Mouse (Mus musculus): ENCODE results near the gene Ccl2.

Gene Ccl2

GRCm38 (mm10) chr11:82038535-82038934 is 3.2 kb downstream of the Ccl2 start, which contains the start of gene Gm17268:
TSS of gene Gm17268 (minus strand) at chr11:82038562.
- DNase-seq, result no peak

- DNase-seq, result no peak
Measured at GRCm38 (mm10) chr11:82039132-82039660, 3.8 kb downstream of the Ccl2 start.

- DNase-seq, result no peak
Measured at GRCm38 (mm10) chr11:82041671-82042080, 6.3 kb downstream of the Ccl2 start.

GRCm38 (mm10) chr11:82045471-82045870 is 10.1 kb downstream of the Ccl2 start, which contains the start of gene Ccl7:
TSS of gene Ccl7 (plus strand) at chr11:82045712.
- no peak for DNase-seq

GRCm38 (mm10) chr11:82047746-82048415 is 12.5 kb downstream of the Ccl2 start:
- no peak for DNase-seq

GRCm38 (mm10) chr11:82053849-82054248 is 18.5 kb downstream of the Ccl2 start:
- no peak for DNase-seq

- DNase-seq, result peak; percentile 31
Measured at GRCm38 (mm10) chr11:82057646-82058045, 22.3 kb downstream of the Ccl2 start, which contains the start of gene Ccl11. TSS of gene Ccl11 (plus strand) at chr11:82057823.

GRCm38 (mm10) chr11:82062226-82062625 is 26.9 kb downstream of the Ccl2 start:
- no peak for DNase-seq

- no peak for DNase-seq
Measured at GRCm38 (mm10) chr11:82063454-82063853, 28.1 kb downstream of the Ccl2 start.

- no peak for DNase-seq
Measured at GRCm38 (mm10) chr11:82066953-82067571, 31.7 kb downstream of the Ccl2 start.

- DNase-seq, result no peak
Measured at GRCm38 (mm10) chr11:82071076-82071475, 35.7 kb downstream of the Ccl2 start.

GRCm38 (mm10) chr11:82072374-82072773 is 37.0 kb downstream of the Ccl2 start:
- no peak for DNase-seq

GRCm38 (mm10) chr11:82072984-82073383 is 37.6 kb downstream of the Ccl2 start:
- DNase-seq, result no peak

- no peak for DNase-seq
Measured at GRCm38 (mm10) chr11:82073686-82074085, 38.3 kb downstream of the Ccl2 start.

GRCm38 (mm10) chr11:82077031-82077430 is 41.7 kb downstream of the Ccl2 start:
- DNase-seq, result no peak

GRCm38 (mm10) chr11:82078136-82078730 is 42.9 kb downstream of the Ccl2 start:
- no peak for DNase-seq

- DNase-seq, result no peak
Measured at GRCm38 (mm10) chr11:82080865-82081264, 45.5 kb downstream of the Ccl2 start.

GRCm38 (mm10) chr11:82084360-82084759 is 49.0 kb downstream of the Ccl2 start:
- DNase-seq, result no peak
